Mouse (Mus musculus): ENCODE data around the gene 4931406C07Rik. TPM values are rescaled to one million over a fixed set of nuclear protein-coding genes. Genes with fewer than 3 reads are reported as not detected.

4931406C07Rik gene
- polyA plus RNA-seq, 1 experiment from 2014 or later: 10.8 TPM

- Histone ChIP-seq H3K9me3 (no peaks in the 10 kb centered on the region), H3K36me3 (no peaks in the 10 kb centered on the region), H3K9ac (no peak overlapping the region), H3K27me3 (0 out of 2 replicates have a peak, but pooled peaks cover 4% of the 10 kb centered on the region), H3K27ac (no peak overlapping the region), H3K4me1 (peaks cover 8% of the 10 kb centered on the region; the same call in 1 of the 2 replicates), H3K4me2 (replicated peaks) (no peak overlapping the region), H3K4me3 (no peak overlapping the region)
- ATAC-seq (ENCODE audit: insufficient number of reproducible peaks, insufficient read depth, low FRiP score, low TSS enrichment): no peak
- 86% methylated on average over 1 of the region's 1 CpGs for WGBS
These were observed 72.6 kb downstream of the 4931406C07Rik start for GRCm38 (mm10) chr9:15233604-15234003.

Small RNA genes within 50 kb of the gene (microRNA-seq; reads per million reads assigned to microRNA genes)
- gene Gm49349 (not detected), gene mmu-mir-7650 (not detected)

Other genes with a start within 250 kb of the 4931406C07Rik start
- gene Hephl1, start 194.3 kb downstream of the 4931406C07Rik start, polyA plus RNA-seq (2016; fragmentation: Nextera tagmentation; extraction: Ambion mirVana): not detected in 2 replicates
- 3.0 and 3.5 TPM in 2 replicates for gene Vstm5, start 67.4 kb downstream of the 4931406C07Rik start, polyA plus RNA-seq (2016; fragmentation: Nextera tagmentation; extraction: Ambion mirVana)
- 41.1 and 42.1 TPM in 2 replicates for gene Med17, start 26.5 kb downstream of the 4931406C07Rik start, polyA plus RNA-seq (2016; fragmentation: Nextera tagmentation; extraction: Ambion mirVana)
- gene Taf1d, start 234 bp downstream of the 4931406C07Rik start, polyA plus RNA-seq (2016; fragmentation: Nextera tagmentation; extraction: Ambion mirVana): 81.6 and 86.2 TPM in 2 replicates
- 23.8 and 25.2 TPM in 2 replicates for gene Cep295, start 51.3 kb upstream of the 4931406C07Rik start, polyA plus RNA-seq (2016; fragmentation: Nextera tagmentation; extraction: Ambion mirVana)
- gene Smco4, start 187.0 kb upstream of the 4931406C07Rik start, polyA plus RNA-seq (2016; fragmentation: Nextera tagmentation; extraction: Ambion mirVana): 1.6 and 2.9 TPM in 2 replicates

Measured in embryonic facial prominence, embryonic 12.5 days (tissue).